Mouse (Mus musculus) B cell, adult 2 months (primary cell): ENCODE data around the gene 1110051M20Rik.

Experiments used
- DNase-seq, 2 experiments: peaks; one replicate each; pipeline ENCODE4 v3.0.0; 2022

Gene 1110051M20Rik

DNA sequence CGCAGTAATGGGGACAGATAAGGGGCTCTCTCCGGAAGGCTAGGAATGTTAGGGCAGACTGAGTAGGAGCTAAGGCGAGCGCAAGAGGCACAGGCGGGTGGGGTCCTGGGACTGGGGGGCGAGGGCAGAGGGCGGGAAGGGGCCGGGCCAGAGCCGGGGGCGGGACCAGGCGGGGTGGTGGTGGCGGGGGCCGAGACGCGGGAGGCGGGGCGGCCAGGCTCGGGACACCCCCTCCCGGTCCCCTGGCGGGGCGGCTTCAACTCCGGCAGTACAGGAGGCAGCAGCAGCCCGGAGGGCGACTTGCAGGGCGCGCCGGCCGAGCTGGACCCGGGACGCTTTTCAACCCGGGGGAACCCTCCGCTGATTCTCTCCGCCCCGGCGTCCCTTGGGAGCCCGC is 12.8 kb upstream of the 1110051M20Rik start, which contains the start of gene Lrp4:
Gene Lrp4 (plus strand): TSS at position 253 of the 397 bp plus-strand sequence.
- no peak for DNase-seq

DNA sequence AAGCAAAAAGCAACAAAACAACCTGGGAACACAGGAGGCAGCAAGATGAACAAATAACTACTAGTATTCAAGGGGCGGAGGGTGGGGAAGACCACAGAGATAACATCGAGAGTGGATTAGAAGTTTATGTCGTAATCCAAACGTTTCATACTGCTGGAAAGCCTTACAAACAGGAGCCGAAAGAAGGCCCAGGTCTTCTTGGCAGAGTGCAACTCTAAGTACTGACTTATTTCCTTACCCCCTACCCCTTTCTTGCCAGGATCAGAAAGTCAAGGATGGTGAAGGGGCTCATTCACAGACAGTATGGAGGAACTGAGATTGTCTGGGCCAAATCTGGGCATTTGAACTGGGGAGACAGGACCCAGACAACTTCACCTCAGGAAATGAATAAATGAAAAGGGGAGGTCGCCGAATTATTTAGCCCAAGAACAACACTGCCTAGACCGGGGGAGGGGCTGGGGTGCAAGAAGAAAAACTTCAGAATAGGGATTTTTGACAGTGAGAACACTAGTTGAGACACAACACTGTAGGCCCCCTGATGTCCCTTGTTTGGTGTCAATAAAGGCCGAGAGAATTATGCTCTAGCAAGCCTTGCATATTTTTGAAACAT is 12.1 kb upstream of the 1110051M20Rik start:
- DNase-seq = no peak

DNA sequence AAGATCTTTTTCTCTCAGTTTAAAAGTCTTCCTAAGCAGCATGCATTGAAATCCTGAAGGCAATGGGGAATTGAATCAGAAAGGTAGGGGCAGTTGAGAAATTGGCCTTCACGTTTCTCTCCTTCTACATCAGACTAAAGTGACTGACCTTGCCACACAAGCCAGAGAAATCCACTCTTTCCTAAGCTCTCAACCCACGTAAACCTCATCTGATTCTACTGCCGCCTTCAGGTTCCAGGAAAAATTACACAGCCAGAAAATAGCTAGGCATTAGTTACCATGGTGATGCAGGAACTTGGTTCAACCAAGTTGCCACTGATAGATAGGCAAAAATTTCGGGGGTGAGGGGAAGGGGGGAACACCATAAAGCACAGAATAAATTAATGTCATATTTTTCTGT is 11.3 kb upstream of the 1110051M20Rik start:
- DNase-seq = peak in 1 of 2 experiments; percentile 29

DNA sequence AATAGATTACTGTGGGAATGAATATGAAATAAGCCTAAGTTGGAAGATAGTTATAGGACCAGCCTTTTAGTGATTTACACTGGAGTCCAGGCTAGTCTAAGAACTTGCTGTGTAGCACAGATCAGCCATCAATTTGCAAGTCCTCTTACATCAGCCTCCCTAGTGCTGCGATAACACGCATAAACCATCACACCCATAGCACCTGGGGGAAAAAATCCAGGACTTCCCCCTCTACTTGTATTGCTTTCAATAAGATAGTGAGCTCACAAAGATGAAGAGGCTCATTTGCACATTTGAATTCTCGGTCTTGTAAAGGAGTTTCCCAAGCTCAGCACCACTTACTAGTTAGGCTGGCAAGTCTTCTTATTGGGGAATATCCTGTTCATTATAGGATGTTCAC is 9.9 kb upstream of the 1110051M20Rik start:
- DNase-seq = no peak

DNA sequence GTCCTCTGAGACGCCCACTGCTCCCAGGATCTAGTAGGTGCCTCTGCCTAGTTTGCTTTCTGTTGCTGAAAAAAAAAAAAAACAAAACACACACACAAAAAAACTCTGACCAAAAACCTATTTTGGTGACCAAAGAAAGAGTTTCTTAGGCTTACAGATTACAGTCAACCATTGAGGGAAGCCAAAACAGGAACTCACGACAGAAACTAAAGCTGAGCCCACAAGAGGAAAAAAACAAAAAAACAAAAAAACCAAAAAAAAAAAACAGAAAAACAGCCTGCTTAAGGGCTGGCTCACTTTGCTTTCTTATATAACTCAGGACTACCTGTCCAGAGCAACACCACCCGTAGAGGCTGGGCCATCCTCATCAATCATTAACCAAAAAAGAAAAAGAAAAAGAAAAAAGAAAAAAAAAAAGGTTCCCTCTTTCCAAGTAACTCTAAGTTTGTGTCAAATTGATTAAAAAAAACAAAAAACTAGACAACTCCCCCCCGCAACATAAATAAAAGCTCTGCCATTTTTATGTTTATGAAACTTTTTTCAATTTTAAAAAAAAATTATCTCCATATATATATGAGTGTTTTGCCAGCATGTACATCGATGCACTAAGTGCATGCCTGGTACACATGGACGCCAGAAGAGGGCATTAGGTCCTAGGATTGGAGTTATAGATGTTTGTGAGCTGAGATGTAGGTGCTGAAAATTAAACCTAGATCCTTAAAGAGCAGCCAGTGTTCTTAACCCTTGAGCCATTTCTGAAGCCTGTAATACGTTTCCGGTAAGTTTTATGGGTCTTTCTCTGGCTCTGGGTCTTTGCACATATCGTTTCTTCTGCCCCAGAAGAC is 8.9 kb upstream of the 1110051M20Rik start:
- no peak for DNase-seq

DNA sequence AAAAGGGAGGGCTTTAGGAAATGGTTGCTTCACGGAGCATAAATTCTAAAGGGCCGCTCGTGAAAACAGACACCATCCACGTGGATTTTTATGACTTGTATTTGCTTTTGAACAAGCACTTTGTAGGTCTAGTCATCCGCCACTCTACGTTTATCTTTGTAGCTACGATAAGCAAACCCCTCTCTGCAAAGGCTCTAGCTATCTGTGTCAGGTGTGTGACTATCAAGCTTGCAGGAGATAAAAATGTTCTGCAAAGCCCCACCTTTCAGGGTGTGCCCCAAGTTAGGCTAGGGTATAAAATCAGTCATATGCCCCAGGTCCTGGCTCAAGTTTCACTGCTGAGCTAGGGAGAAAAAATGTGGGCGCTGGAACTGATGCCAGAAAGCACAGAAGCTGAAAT is 8.2 kb upstream of the 1110051M20Rik start:
- no peak for DNase-seq

DNA sequence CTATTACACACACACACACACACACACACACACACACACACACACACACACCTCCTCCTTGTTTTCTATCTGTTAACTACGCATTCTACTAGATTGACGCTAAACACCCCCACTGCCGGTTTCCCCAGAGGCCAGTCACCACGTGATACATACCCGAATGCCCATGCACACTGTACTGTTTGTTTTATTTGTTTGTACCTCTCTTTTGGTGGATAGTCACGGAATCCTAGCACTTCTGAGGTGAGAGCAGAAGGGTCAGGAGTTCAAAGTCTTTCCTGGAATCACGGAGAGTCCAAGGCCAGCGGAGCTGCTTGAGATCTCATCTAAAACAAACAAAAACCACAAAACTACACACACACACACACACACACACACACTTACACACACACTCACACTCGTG is 5.8 kb upstream of the 1110051M20Rik start:
- DNase-seq = no peak

DNA sequence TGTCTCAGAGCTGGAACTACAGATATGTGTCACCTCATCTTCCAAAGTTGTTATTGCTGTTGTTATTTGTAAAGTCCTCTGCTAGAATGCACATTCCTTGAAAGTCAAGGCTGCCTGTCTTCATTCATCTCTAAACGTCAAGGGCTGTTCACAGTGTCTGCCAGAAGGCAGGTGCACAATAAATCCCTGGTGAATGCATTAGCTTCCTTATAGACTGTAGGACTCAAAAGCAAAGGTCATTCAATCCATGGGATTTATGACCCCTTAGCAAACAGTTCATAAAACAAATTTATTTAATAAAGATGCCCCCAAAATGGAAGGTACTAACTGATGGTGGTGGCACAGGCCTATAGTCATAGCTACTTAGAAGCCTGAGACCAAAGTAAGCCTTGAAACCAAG is 5.2 kb upstream of the 1110051M20Rik start:
- DNase-seq = no peak

DNA sequence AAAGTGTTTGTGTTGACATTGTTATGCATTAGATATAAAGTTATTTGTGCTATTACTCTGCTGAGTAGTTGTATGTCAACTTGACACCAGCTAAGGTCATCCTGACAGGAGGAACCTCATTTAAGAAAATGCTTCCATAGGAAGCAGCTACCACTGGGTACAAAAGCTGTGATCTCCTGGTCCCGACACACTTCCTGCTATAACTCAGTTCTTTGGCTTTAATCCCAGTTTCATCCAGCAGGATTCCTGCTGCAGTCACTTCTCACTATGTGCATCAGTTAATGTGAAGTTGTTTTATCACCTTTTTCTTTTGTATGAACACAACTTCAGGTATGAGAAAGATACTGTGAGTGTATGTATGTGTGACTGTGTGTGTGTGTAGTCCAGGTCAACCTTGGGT is 2.3 kb downstream of the 1110051M20Rik start:
- no peak for DNase-seq

DNA sequence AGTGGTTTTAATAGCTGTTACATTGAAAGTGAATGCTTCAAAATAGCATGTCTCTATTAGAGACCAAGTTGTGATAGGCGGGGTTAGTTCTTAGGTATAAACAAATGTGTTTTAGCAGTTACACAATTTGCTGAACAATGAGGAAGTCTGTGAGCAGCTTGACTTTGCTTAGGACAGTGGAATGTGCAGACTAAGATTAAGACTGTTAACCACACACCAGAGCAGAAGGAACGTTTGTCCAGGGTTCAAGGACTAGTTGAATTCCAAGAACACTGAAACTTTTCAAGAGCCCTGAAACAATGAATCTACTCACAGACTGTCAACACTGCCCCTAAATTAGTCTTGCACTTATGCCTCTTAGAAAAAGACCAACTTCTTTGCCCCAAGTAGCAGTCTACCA is 2.8 kb downstream of the 1110051M20Rik start:
- no peak for DNase-seq

DNA sequence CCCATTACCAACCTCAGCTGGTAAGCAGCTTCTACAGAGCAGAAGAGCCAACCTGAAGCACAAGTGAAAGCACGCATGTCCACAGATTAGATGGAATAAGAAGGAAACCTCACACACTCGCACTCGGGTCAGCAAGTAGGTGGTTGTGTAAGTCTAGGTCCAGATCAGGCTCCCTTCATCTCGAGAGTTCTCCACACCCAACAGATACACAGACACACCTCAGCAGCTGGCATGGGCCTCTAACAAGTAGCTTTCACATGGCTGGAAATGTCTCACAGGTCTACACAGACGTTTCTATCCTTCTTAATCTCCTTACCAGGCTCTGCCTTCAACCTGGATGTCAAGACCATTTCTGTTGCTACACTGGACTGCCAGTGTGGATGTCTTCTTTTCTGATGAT is 3.8 kb downstream of the 1110051M20Rik start:
- DNase-seq = no peak

DNA sequence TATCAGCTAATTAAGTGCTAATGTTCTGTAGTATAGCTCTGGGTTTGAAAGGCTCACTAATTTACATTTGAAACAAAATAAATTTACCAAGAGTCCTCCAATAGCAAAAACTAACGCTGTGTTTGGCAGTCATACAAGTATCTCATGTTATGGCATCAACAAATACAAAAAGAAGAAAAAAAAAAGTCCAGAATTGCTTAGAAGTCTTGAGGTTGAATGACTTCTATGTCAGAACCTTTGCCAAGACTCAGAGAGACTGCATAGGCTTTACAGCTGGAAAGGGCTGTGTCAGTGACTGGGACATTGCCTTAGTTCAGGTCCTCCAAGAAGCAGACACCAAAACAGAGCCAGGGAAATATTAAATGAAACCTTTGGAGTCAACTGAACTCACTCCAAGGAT is 4.6 kb downstream of the 1110051M20Rik start:
- DNase-seq = no peak

DNA sequence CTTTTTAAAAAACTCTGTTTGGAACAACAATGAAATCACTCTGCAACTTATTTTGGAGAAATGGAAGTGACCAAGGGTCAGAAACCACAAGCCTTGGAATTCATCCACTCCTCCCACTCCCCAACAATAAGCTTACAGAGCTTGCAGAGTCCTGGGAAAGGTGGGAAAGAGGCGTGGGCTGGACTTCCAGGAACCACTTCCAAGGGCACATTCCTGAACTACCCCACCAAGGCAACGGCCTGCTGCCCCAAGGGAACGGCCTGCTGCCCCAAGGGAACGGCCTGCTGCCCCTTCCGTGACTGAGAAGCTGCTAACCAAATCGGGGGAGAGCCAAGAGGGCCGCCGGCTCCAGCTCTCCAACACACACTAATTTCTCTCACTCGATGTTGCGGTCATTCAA is 5.2 kb downstream of the 1110051M20Rik start:
- no peak for DNase-seq

DNA sequence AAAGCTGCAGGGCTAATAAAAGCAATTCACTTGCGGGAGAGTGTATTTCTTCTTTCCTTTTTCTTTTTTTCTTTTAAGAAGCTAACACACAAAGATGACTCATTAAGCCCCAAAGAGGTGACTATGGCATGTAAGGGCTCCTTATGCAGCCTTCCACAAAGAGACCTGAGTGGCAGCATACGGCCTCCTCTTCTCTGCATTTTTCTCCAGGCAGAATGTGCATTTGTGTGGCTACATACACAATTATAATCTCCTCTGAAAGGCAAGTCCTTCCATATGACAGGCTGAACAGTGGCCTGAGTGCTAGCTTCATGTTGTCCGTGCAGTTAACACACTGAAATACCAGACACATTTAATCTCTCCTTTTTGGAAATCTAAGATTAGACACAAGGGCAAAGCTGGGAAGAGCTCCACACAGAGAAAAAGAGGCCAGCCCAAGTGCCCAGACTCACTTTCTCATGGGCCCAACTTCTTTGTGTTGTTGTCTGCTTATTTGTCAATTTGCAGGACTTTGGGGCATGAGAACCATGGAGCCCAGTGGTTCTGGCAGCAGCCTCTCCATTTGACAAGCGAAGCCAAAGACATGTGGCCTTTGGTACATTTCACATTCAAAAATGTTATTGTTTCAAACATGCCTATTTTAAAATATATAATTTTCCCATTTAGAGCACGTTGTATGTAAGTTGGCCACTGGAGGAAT is 7.2 kb downstream of the 1110051M20Rik start:
- DNase-seq = no peak

DNA sequence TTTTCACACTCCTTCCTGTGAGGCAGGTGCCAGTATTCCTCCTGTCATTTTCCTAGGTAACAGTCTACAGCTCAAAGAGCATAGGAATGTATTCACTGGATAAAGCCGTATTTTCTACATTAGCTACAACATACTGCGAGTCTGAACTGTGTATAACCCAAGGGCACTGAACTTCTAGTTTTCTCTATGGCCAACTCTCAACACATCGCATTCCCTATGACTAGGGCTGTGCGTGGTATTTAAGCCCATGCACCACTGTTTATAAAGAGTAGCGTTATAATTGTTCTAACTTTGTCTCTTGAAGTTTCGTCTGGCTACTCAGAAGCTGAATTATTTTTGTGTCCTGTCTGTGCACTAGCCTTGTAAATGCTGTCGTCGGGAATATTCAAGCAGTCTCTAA is 7.8 kb downstream of the 1110051M20Rik start:
- no peak for DNase-seq

DNA sequence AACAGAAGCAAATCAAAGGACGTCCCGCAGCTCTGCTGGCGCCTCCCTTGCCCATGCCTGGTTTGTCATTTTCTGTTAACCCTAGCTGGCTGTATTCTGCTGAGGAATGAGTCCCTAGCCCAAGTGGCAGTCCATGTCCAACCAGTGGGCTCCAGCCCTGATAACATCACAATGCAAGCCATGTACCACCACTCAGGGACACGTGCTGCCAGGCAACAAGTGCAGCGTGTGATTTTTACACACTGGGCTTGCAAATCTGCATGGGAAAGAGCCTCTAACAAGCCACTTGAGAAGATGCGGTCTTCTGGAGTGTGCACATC is 13.9 kb downstream of the 1110051M20Rik start:
- no peak for DNase-seq

DNA sequence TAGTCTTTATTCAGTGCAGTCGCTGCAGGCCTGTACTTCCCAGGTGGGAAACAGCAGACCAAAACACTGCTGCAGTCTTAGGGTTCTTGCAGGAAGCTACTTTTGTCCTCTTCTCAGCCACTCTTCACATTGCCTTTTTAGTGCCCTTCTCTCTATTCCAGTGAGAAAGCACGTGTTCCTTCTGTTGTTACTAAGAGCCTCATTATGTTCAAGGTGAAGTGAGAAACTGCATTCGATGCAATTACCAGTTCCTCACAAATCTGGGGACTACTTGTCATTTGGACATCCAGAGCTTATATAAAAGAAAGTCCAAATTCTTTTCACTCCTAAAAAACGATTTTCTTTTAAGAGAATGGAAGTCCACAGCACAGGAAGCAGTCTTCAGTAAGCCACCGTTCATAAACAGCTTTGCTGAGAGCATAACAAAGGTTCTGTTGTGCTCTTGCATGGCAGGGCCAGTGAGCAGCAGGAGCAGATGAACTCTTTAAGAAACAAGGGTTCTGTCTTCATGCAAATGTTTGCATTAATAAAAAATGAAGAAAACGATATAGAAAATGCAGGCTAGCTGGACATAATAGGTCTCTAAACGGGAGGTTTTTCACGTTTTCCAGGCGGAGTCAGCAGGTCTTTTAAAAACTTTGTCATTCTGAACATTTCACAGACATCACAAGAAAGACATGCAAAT is 14.4 kb downstream of the 1110051M20Rik start:
- DNase-seq = no peak

DNA sequence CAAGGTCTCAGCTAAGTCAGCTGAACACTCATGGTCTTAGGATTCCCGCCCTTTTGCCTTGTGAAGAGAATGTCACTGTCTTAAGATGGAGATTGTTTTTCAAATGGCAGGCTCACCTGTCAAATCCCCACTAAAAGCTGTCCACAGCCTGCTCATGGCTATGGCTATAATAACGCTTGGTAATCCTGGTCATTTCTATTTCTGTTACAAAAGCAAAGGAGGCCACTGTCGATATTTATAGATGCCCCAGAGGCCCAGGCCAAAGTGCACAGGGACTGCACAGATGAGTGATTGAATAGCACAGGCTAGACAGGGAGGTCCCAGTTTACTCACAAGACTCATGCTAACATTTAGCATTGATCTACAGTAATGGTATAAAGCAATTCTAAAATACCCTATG is 15.4 kb downstream of the 1110051M20Rik start:
- no peak for DNase-seq

DNA sequence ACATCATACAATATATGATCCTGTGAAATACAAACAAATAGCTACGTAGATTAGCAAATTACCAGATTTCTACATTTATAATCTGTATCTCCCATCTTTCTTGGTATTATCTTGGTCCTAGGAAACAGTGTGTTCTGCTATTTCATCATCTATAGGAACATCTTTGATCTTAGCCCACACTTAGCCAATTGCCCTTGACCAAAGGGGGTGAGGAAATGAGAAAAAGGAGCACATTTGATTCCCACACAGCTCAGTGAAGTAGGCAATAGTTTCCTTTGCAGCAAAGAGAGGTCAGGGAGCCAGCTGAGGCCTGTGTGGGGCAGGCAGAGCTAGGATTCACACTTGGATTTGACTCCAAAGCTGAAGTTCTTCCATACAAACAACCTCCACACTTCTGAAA is 18.2 kb downstream of the 1110051M20Rik start:
- no peak for DNase-seq

DNA sequence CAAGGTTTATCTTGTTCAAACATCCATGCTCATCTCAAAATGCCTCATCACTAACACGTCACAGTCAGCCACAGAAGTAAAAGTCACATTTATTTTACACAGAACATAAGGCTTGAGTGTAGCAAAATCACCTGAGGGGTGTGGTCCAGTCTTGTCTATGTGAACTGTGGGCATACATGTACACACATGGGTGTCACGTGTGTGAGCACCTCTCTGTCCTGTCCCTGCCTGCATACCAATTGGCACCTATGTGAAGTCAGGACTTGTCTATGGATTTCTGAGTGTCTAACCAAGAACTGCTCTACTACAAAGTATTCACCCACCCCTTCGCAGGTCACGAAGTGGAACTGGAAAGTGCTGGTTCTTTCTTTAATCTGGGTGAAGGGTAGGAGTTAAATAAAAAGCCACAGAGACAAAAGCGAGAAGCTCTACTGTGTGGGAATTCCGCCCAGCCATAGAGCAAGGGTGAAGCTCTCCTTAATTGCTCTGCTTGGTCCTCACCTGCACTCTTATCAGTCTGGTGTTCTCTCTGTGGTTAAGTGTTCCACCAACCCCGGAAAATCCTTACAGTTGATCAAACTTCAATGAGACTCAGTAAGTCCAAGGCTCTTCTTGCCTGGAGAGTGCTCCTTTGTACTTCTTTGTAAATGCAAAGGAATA is 20.3 kb downstream of the 1110051M20Rik start:
- no peak for DNase-seq

DNA sequence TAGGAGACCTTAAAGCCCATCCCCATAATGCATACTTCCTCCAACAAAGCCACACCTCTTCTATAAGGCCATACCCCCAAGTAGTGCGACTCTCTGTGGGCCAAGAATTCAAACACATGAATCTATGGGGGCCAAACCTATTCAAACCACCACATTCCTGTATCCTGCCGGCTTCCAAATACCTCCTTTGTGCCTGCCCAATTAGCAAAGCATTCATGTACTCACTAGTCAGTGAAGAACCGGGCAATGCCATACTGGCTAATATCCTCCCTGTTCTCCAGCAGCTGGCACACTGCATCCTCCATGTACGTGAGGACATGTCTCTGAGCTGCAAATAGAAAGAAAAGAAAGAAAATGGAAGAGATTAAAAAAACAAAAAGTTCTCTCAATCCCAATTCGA is 22.9 kb downstream of the 1110051M20Rik start:
- DNase-seq = no peak

DNA sequence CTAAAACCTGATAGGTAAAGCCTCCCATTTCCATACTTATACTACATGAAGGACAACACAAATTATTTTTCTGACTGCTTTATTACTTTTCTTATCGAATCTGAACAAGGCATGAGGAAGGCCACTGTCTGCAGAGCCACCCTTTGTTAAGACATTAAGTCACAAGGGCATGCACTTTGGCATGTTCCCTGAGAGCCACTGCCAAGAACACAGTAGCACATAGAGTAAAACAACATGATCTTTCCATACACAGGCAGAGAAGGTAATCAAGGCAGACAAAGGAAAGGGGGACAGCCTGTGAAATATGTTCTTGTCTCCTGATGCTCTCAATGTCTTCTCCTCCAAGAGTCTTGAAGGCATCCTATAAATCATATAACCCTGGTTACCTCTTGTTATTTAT is 30.7 kb downstream of the 1110051M20Rik start:
- DNase-seq = no peak

DNA sequence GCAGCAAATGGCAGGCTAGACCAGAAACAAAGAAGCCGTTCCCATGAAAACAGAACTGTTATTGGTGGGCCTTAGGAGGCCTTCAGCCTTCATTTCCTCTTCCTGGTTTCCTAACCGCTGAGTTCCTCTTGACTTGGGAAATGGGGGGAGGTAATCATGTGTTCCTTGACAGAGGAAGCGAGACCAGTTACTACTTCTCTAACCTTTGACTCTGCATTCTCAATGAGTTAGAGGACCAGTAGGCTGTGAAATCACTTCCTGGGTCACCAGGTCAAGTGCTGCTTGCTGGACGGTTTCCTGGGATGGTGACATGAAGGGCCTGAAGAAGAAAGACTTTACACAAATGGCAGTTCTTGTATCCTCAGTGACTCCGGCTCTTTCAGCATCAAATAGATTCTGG is 32.1 kb downstream of the 1110051M20Rik start:
- DNase-seq = peak in 1 of 2 experiments; percentile 1
